Mouse (Mus musculus) stomach, embryonic 14.5 days (tissue): ENCODE measurements around the gene Med16. TPM values are rescaled to one million over a fixed set of nuclear protein-coding genes. Genes with fewer than 3 reads are reported as not detected.
"Not testable (repeated sequence)": the region's sequence is repeated elsewhere in the genome, so short reads cannot be mapped to it uniquely, and the experiment has no call there.

Experiments
- ATAC-seq: fragments of 200-750 bp; cut with Nextera tagmentation; 2 replicates; pipeline ENCODE4 v1.8.0; 2017; ENCODE audit warnings: low read depth, moderate TSS enrichment; ENCODE audit not compliant: insufficient number of reproducible peaks, insufficient read depth, low FRiP score
- H3K27ac ChIP-seq: fragments of 300-500 bp; sonication (generic); 2 replicates; pipeline ENCODE4 v1.5.1; 2014; ENCODE audit warnings: mild to moderate bottlenecking, low read length, moderate library complexity, mixed read lengths
- H3K27me3 ChIP-seq: fragments of 300-500 bp; sonication (generic); 2 replicates; pipeline ENCODE4 v1.6.1; 2014; ENCODE audit warnings: low read length, control low read depth, mixed read lengths; ENCODE audit not compliant: control insufficient read depth, insufficient read depth
- H3K36me3 ChIP-seq: fragments of 300-500 bp; sonication (generic); 2 replicates; pipeline ENCODE4 v1.6.1; 2014; ENCODE audit warnings: mild to moderate bottlenecking, control low read depth, low read length, moderate library complexity, mixed read lengths; ENCODE audit not compliant: control insufficient read depth, insufficient read depth
- H3K4me1 ChIP-seq: fragments of 300-500 bp; sonication (generic); 2 replicates; pipeline ENCODE4 v1.6.1; 2014; ENCODE audit warnings: low read length, control low read depth, mixed read lengths; ENCODE audit not compliant: control insufficient read depth, insufficient read depth
- H3K4me2 ChIP-seq: fragments of 300-500 bp; sonication (generic); replicated peaks from 2 replicates; pipeline ENCODE4 v1.6.1; 2014; ENCODE audit warnings: low read depth, low read length, control low read depth
- H3K4me3 ChIP-seq: fragments of 300-500 bp; sonication (generic); 2 replicates; pipeline ENCODE4 v1.5.1; 2014; ENCODE audit warnings: low read depth, low read length, control low read depth
- H3K9ac ChIP-seq: fragments of 300-500 bp; sonication (generic); replicated peaks from 2 replicates; pipeline ENCODE4 v1.6.1; 2014; ENCODE audit warnings: low read depth, mild to moderate bottlenecking, control low read depth, low read length, moderate library complexity, mixed read lengths
- H3K9me3 ChIP-seq: fragments of 300-500 bp; sonication (generic); 2 replicates; pipeline ENCODE4 v1.6.1; 2016; ENCODE audit warnings: low read depth, low read length, control low read depth; ENCODE audit not compliant: control insufficient read depth
- WGBS: fragments of 180-500 bp; shearing (Covaris S2); extraction: QIAGEN DNeasy Blood & Tissue Kit; methylation state at CpG from one replicate; pipeline ENCODE4 v1.1.7; 2014; 5-methylcytosine and 5-hydroxymethylcytosine counted together
- polyA plus RNA-seq: library from polyadenylated mRNA; unstranded; fragments of >200 nt; fragmentation: Nextera tagmentation; extraction: Ambion mirVana; gene quantifications from 2 replicates; pipeline ENCODE4 v1.2.1, GENCODE M21; 2014

Med16 gene
- polyA plus RNA-seq, 1 experiment from 2014 or later = 43.4 TPM

GRCm38 (mm10) chr10:79886054-79886453, 22.7 kb downstream of the Med16 start, which contains the start of gene Elane:
TSS of gene Elane (plus strand) at chr10:79886247.
- WGBS = 82% methylated on average over 6 of the region's 6 CpGs
- Histone ChIP-seq H3K27ac (no peak within 1 kb of the TSS), H3K36me3 (no peaks in the 10 kb centered on the region), H3K4me3 (no peak within 1 kb of the TSS), H3K4me1 (peaks cover 12% of the 10 kb centered on the region), H3K9me3 (no peaks in the 10 kb centered on the region), H3K9ac (no peak within 1 kb of the TSS), H3K27me3 (no peaks in the 10 kb centered on the region), H3K4me2 (no peak within 1 kb of the TSS)
- ATAC-seq = no peak

- not testable (repeated sequence) for H3K9ac ChIP-seq, H3K4me3 ChIP-seq, H3K27me3 ChIP-seq, H3K9me3 ChIP-seq, H3K27ac ChIP-seq, H3K4me2 ChIP-seq, ATAC-seq, H3K36me3 ChIP-seq
- 66% methylated on average over 2 of the region's 3 CpGs for WGBS
- peaks cover 12% of the 10 kb centered on the region for H3K4me1 ChIP-seq
Measured at GRCm38 (mm10) chr10:79884938-79885337, 23.8 kb downstream of the Med16 start.

GRCm38 (mm10) chr10:79884446-79884845, 24.3 kb downstream of the Med16 start:
- 71% methylated on average over 4 of the region's 4 CpGs for WGBS
- no peaks in the 10 kb centered on the region for H3K27me3 ChIP-seq
- ATAC-seq = no peak
- H3K4me3 ChIP-seq = no peak overlapping the region
- H3K9ac ChIP-seq = no peak overlapping the region
- no peaks in the 10 kb centered on the region for H3K36me3 ChIP-seq
- H3K27ac ChIP-seq = no peak overlapping the region
- no peaks in the 10 kb centered on the region for H3K9me3 ChIP-seq
- H3K4me1 ChIP-seq = peaks cover 17% of the 10 kb centered on the region
- H3K4me2 ChIP-seq = no peak overlapping the region

GRCm38 (mm10) chr10:79883297-79884084, 25.2 kb downstream of the Med16 start:
- H3K4me1 ChIP-seq = peaks cover 19% of the 10 kb centered on the region
- 18% methylated on average over 22 of the region's 22 CpGs for WGBS
- H3K4me2 ChIP-seq = no peak overlapping the region
- no peak overlapping the region for H3K27ac ChIP-seq
- no peaks in the 10 kb centered on the region for H3K27me3 ChIP-seq
- H3K9ac ChIP-seq = no peak overlapping the region
- ATAC-seq = no peak
- no peak overlapping the region for H3K4me3 ChIP-seq
- no peaks in the 10 kb centered on the region for H3K36me3 ChIP-seq
- no peaks in the 10 kb centered on the region for H3K9me3 ChIP-seq

GRCm38 (mm10) chr10:79881981-79882380, 26.7 kb downstream of the Med16 start:
- Histone ChIP-seq H3K4me3 (no peak overlapping the region), H3K4me2 (peak overlapping the region; percentile 37), H3K9ac (no peak overlapping the region), H3K27me3 (no peaks in the 10 kb centered on the region), H3K9me3 (no peaks in the 10 kb centered on the region), H3K4me1 (peaks cover 19% of the 10 kb centered on the region), H3K36me3 (no peaks in the 10 kb centered on the region), H3K27ac (no peak overlapping the region)
- ATAC-seq = peak; percentile 37; the same call in 1 of the 2 replicates
- WGBS = 8% methylated on average over 22 of the region's 22 CpGs

GRCm38 (mm10) chr10:79880721-79881120, 28.0 kb downstream of the Med16 start:
- peaks cover 19% of the 10 kb centered on the region for H3K4me1 ChIP-seq
- H3K36me3 ChIP-seq = no peaks in the 10 kb centered on the region
- 18% methylated on average over 9 of the region's 9 CpGs for WGBS
- no peak overlapping the region for H3K9ac ChIP-seq
- H3K4me3 ChIP-seq = no peak overlapping the region
- ATAC-seq = no peak
- no peaks in the 10 kb centered on the region for H3K9me3 ChIP-seq
- no peak overlapping the region for H3K27ac ChIP-seq
- no peaks in the 10 kb centered on the region for H3K27me3 ChIP-seq
- no peak overlapping the region for H3K4me2 ChIP-seq

GRCm38 (mm10) chr10:79879527-79879926, 29.2 kb downstream of the Med16 start:
- 31% methylated on average over 3 of the region's 3 CpGs for WGBS
- no peak overlapping the region for H3K9ac ChIP-seq
- no peak for ATAC-seq
- H3K9me3 ChIP-seq = no peaks in the 10 kb centered on the region
- no peak overlapping the region for H3K27ac ChIP-seq
- H3K4me3 ChIP-seq = no peak overlapping the region
- no peak overlapping the region for H3K4me2 ChIP-seq
- peaks cover 25% of the 10 kb centered on the region for H3K4me1 ChIP-seq
- no peaks in the 10 kb centered on the region for H3K27me3 ChIP-seq
- no peaks in the 10 kb centered on the region for H3K36me3 ChIP-seq

GRCm38 (mm10) chr10:79877757-79878156, 31.0 kb downstream of the Med16 start:
- H3K9ac ChIP-seq = no peak overlapping the region
- no peak overlapping the region for H3K4me2 ChIP-seq
- no peak overlapping the region for H3K27ac ChIP-seq
- H3K36me3 ChIP-seq = no peaks in the 10 kb centered on the region
- H3K9me3 ChIP-seq = no peaks in the 10 kb centered on the region
- WGBS = 64% methylated on average over 12 of the region's 12 CpGs
- H3K4me3 ChIP-seq = no peak overlapping the region
- ATAC-seq = no peak
- H3K4me1 ChIP-seq = peaks cover 36% of the 10 kb centered on the region
- H3K27me3 ChIP-seq = no peaks in the 10 kb centered on the region

- Histone ChIP-seq H3K4me3 (no peak overlapping the region), H3K4me1 (peaks cover 31% of the 10 kb centered on the region), H3K9me3 (no peaks in the 10 kb centered on the region), H3K27ac (no peak overlapping the region), H3K27me3 (no peaks in the 10 kb centered on the region), H3K4me2 (no peak overlapping the region), H3K36me3 (no peaks in the 10 kb centered on the region), H3K9ac (no peak overlapping the region)
- WGBS = 53% methylated on average over 1 of the region's 1 CpGs
- no peak for ATAC-seq
Measured at GRCm38 (mm10) chr10:79877174-79877573, 31.5 kb downstream of the Med16 start.
